Mouse (Mus musculus) ES-Bruce4 (cell line): ENCODE measurements at regions not wholly inside any gene's neighbourhood (a gene's known extent, or its start where the extent isn't known, plus 50 kb on each side); places are given as distances from the start of the nearest gene placed in this dataset.

Experiments used
- H3K27ac ChIP-seq: 2 replicates; pipeline ENCODE4 v1.5.1; 2012; ENCODE audit warnings: low read length, inconsistent platforms; ENCODE audit not compliant: insufficient read depth
- H3K27me3 ChIP-seq: 2 replicates; pipeline ENCODE4 v1.6.1; 2012; ENCODE audit warnings: mild to moderate bottlenecking, low read length, inconsistent platforms; ENCODE audit not compliant: control insufficient read depth, poor library complexity, insufficient read depth, severe bottlenecking
- H3K36me3 ChIP-seq: 2 replicates; pipeline ENCODE4 v1.6.1; 2012; ENCODE audit warnings: inconsistent platforms, mild to moderate bottlenecking, low read length, moderate library complexity; ENCODE audit not compliant: control insufficient read depth, poor library complexity, insufficient read depth, severe bottlenecking
- H3K4me1 ChIP-seq: one replicate; pipeline ENCODE4 v1.8.1; 2011; ENCODE audit warnings: low read length; ENCODE audit not compliant: control insufficient read depth, insufficient read depth
- H3K4me3 ChIP-seq: 2 replicates; pipeline ENCODE4 v1.5.1; 2011; ENCODE audit warnings: low read depth, mild to moderate bottlenecking, low read length
- H3K9ac ChIP-seq: 2 replicates; pipeline ENCODE4 v1.6.1; 2012; ENCODE audit warnings: low read depth, mild to moderate bottlenecking, inconsistent platforms; ENCODE audit not compliant: poor library complexity, severe bottlenecking
- H3K9me3 ChIP-seq: replicated peaks from 2 replicates; pipeline ENCODE4 v1.6.1; 2012; ENCODE audit warnings: mild to moderate bottlenecking, low read length, inconsistent platforms; ENCODE audit not compliant: control insufficient read depth, poor library complexity, insufficient read depth, severe bottlenecking
- CTCF ChIP-seq: IDR thresholded peaks from one replicate; pipeline ENCODE4 v1.8.1; 2011; ENCODE audit warnings: low read depth, low read length
- EP300 ChIP-seq: IDR thresholded peaks from 2 replicates; pipeline ENCODE4 v1.6.1; 2011; ENCODE audit warnings: low read depth, low read length; ENCODE audit not compliant: insufficient read depth
- POLR2A ChIP-seq: IDR thresholded peaks from one replicate; pipeline ENCODE4 v1.8.1; 2011; ENCODE audit warnings: low read length; ENCODE audit not compliant: insufficient read depth

- TF ChIP-seq EP300 (no peak), CTCF (no peak), POLR2A (no peak)
- H3K27ac ChIP-seq = no peak overlapping the region
- H3K4me1 ChIP-seq = no peaks in the 10 kb centered on the region
- no peaks in the 10 kb centered on the region for H3K27me3 ChIP-seq
- peaks cover 2% of the 10 kb centered on the region; the same call in 1 of the 2 replicates for H3K9me3 ChIP-seq
- H3K36me3 ChIP-seq = no peaks in the 10 kb centered on the region
- no peak overlapping the region for H3K4me3 ChIP-seq
- H3K9ac ChIP-seq = no peak overlapping the region
Observed at GRCm38 (mm10) chr6:143519668-143520067, 352.6 kb downstream of the Etnk1 start.

DNA sequence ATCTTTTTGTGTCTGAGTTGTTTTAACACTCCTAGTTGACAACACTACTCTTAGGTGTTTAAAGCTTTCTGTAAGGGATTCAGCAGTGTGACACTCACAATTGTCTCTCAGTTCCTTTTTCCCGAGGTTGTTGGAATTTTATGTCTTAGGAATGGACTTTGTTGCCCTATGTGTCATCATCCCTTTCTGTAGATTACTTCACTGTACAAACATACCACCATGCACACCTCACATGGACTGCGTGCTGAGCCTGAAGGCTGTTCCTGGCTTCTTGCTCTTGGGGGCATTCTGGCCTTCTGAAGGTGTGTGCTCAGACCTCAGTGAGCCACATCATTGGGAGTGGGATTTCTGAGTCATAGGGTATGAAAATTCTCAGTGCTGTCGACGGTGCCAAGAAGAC, 358.1 kb downstream of the Etnk1 start:
- Histone ChIP-seq H3K27me3 (no peaks in the 10 kb centered on the region), H3K36me3 (no peaks in the 10 kb centered on the region), H3K27ac (no peak overlapping the region), H3K4me1 (no peaks in the 10 kb centered on the region), H3K9me3 (peaks cover 3% of the 10 kb centered on the region), H3K9ac (no peak overlapping the region), H3K4me3 (no peak overlapping the region)
- TF ChIP-seq POLR2A (no peak), EP300 (no peak), CTCF (no peak)

DNA sequence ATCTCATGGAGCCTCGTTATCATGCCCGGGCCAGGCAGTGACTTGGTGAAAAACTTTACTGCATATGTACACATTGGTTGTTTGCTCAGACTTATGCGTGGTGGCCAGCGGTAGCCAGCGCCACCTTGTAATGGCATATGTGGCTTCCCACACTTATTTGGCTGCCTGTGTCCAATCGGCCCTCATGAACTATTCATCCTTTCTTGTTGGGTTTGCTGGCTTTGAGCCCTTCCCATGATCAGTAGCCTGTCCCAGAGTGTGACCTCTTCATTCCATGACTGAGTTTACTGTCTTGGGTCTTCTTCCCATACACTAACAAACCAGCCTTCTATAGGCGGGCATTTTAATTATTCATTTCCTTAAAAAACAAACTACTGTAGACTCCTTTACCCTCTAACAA, 361.9 kb downstream of the Etnk1 start:
- no peak for TF ChIP-seq EP300
- no peak for TF ChIP-seq POLR2A
- no peak for TF ChIP-seq CTCF
- Histone ChIP-seq H3K4me1 (no peaks in the 10 kb centered on the region), H3K27ac (no peak overlapping the region), H3K4me3 (no peak overlapping the region), H3K27me3 (no peaks in the 10 kb centered on the region), H3K36me3 (no peaks in the 10 kb centered on the region), H3K9ac (no peak overlapping the region), H3K9me3 (peaks cover 3% of the 10 kb centered on the region)

- peaks cover 3% of the 10 kb centered on the region for H3K9me3 ChIP-seq
- no peak overlapping the region for H3K9ac ChIP-seq
- H3K4me3 ChIP-seq = no peak overlapping the region
- no peaks in the 10 kb centered on the region for H3K36me3 ChIP-seq
- TF ChIP-seq CTCF (no peak), POLR2A (no peak), EP300 (no peak)
- no peaks in the 10 kb centered on the region for H3K27me3 ChIP-seq
- H3K4me1 ChIP-seq = no peaks in the 10 kb centered on the region
- no peak overlapping the region for H3K27ac ChIP-seq
Observed at GRCm38 (mm10) chr6:143530372-143531224, 363.6 kb downstream of the Etnk1 start.

DNA sequence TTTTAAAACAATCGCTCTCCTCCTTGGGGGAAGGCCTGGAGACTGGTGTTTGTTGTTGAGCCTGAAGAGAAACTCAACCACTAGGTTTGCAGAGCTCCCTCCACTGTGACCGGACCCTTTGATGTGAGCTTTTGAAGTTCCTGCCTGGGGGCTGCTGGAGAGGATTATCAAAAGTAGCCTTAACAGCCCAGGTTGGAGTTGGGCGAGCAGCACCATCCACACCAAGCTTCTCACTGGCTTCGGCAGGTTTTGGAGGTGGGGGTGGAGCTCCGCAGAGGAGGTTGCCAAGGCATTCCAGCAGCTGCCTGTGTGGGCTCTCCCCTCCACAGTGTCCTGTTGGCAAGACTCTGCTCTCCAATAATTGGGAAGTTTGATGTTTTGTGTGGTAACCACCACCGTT, 364.5 kb downstream of the Etnk1 start:
- Histone ChIP-seq H3K4me1 (no peaks in the 10 kb centered on the region), H3K9ac (no peak overlapping the region), H3K4me3 (no peak overlapping the region), H3K27ac (no peak overlapping the region), H3K27me3 (no peaks in the 10 kb centered on the region), H3K36me3 (no peaks in the 10 kb centered on the region), H3K9me3 (no peaks in the 10 kb centered on the region; the same call in none of the 2 replicates)
- TF ChIP-seq CTCF (no peak), EP300 (no peak), POLR2A (no peak)

DNA sequence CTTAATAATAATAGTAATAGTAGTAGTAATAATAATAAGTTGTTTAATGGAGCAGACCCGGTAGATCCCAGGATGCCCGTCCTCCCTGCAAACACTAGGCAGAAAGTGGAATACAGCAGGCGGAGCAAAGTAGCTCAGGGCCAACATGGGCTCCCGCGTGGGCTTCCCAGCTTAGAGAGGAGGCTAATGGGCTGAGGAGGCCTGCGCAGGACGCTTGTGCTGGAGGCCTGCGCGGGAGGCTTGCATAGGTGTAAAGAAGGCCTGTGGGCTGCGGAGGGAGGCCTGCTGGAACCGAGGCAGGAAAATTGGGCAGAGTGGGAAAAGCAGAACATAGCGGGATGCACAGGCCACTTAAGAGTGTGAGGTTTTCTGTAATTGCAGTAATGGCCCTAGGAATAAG, 365.4 kb downstream of the Etnk1 start:
- H3K4me3 ChIP-seq = no peak overlapping the region
- no peak overlapping the region for H3K9ac ChIP-seq
- H3K27ac ChIP-seq = no peak overlapping the region
- H3K27me3 ChIP-seq = no peaks in the 10 kb centered on the region
- no peaks in the 10 kb centered on the region for H3K4me1 ChIP-seq
- TF ChIP-seq EP300 = no peak
- TF ChIP-seq CTCF = no peak
- no peak for TF ChIP-seq POLR2A
- no peaks in the 10 kb centered on the region; the same call in 1 of the 2 replicates for H3K9me3 ChIP-seq
- H3K36me3 ChIP-seq = no peaks in the 10 kb centered on the region
